ENCODE assay signal across 9 mouse cellular contexts in genomic region chr12:79907583-79907982, GRCm38 (mm10).
DNase-seq lines count a peak whose midpoint lies in the region; ATAC-seq lines count a peak whose summit lies in the region.
"Had no signal": no experiment of that assay in that cellular context is flagged by ENCODE, and none has a peak within 500 bp of the region (broad histone marks: within the 10 kb centered on the region; RNA-seq: fewer than 3 reads in every experiment).

No protein-coding gene starts in this region.

- H3K27ac ChIP-seq in kidney, embryonic 16.5 days (ENCODE audit: low read length): peak overlapping the region; percentile 94
- peak overlapping the region; percentile 97 for H3K27ac ChIP-seq in heart, embryonic 13.5 days (replicated peaks)
- H3K27ac ChIP-seq: liver, embryonic 15.5 days had no signal

- no peak overlapping the region for H3K9ac ChIP-seq in kidney, embryonic 16.5 days (replicated peaks; ENCODE audit: low read length)
- peak overlapping the region; percentile 1; the same call in 1 of the 2 replicates for H3K9ac ChIP-seq in heart, embryonic 13.5 days
- H3K9ac ChIP-seq: liver, embryonic 15.5 days had no signal

- DNase-seq in kidney, adult 9 months: no peak
- DNase-seq in adrenal gland, adult 8-10 months: peak; percentile 88
- DNase-seq in lung, postnatal 25 days (ENCODE audit: low spot score): peak; percentile 92
- DNase-seq in frontal cortex, postnatal 36 days (ENCODE audit: low spot score in 2 of 2): no peak
- DNase-seq in cerebellum, adult 11 months: no peak

- peaks cover 50% of the 10 kb centered on the region for H3K4me1 ChIP-seq in kidney, embryonic 16.5 days (ENCODE audit: insufficient read depth, low read length)
- peaks cover 72% of the 10 kb centered on the region for H3K4me1 ChIP-seq in heart, embryonic 13.5 days

- WGBS in kidney, embryonic 16.5 days: 44% methylated on average over 5 of the region's 5 CpGs
- WGBS in heart, embryonic 13.5 days: 52% methylated on average over 5 of the region's 5 CpGs

- no peak overlapping the region for H3K4me2 ChIP-seq in kidney, embryonic 16.5 days (replicated peaks; ENCODE audit: low read depth, low read length)
- H3K4me2 ChIP-seq in heart, embryonic 13.5 days: no peak overlapping the region
- H3K4me2 ChIP-seq: liver, embryonic 15.5 days had no signal

- no peaks in the 10 kb centered on the region for H3K27me3 ChIP-seq in kidney, embryonic 16.5 days (ENCODE audit: insufficient read depth, low read length)
- no peaks in the 10 kb centered on the region for H3K27me3 ChIP-seq in heart, embryonic 13.5 days (replicated peaks)
- H3K27me3 ChIP-seq: liver, embryonic 15.5 days had no signal

- no peaks in the 10 kb centered on the region for H3K9me3 ChIP-seq in kidney, embryonic 16.5 days (ENCODE audit: low read length)
- no peaks in the 10 kb centered on the region for H3K9me3 ChIP-seq in heart, embryonic 13.5 days
- H3K9me3 ChIP-seq: liver, embryonic 15.5 days had no signal

- ATAC-seq in kidney, embryonic 16.5 days (ENCODE audit: low FRiP score, low TSS enrichment): no peak
- ATAC-seq in heart, embryonic 13.5 days (ENCODE audit: extremely low read depth, insufficient number of reproducible peaks, low FRiP score, low TSS enrichment): no peak
- no peak for ATAC-seq in CD4-positive, CD25-positive, alpha-beta regulatory T cell, adult 4 months

- no peak overlapping the region for H3K4me3 ChIP-seq in kidney, embryonic 16.5 days (ENCODE audit: low read length)
- H3K4me3 ChIP-seq in heart, embryonic 13.5 days: no peak overlapping the region
- H3K4me3 ChIP-seq: liver, embryonic 15.5 days had no signal

- no peaks in the 10 kb centered on the region for H3K36me3 ChIP-seq in kidney, embryonic 16.5 days (ENCODE audit: insufficient read depth, low read length)
- no peaks in the 10 kb centered on the region for H3K36me3 ChIP-seq in heart, embryonic 13.5 days
- H3K36me3 ChIP-seq: liver, embryonic 15.5 days had no signal

Comparison
In these comparisons a context has a peak if more than half of its experiments do, and no peak if none do; other contexts are left out.
1. DNase-seq: peak in adrenal gland, adult 8-10 months (single experiment) and lung, postnatal 25 days (single experiment); none in kidney, adult 9 months (single experiment), frontal cortex, postnatal 36 days (0 of 2) and cerebellum, adult 11 months (single experiment).